Mouse (Mus musculus) kidney, postnatal 10 days (tissue): ENCODE data around the gene Vmn1r62.
"Not testable (repeated sequence)": the region's sequence is repeated elsewhere in the genome, so short reads cannot be mapped to it uniquely, and the experiment has no call there.

Experiments
- DNase-seq: peaks from one replicate; pipeline ENCODE4 v3.0.0; 2021; ENCODE audit warnings: mixed read lengths

Vmn1r62 gene

DNA sequence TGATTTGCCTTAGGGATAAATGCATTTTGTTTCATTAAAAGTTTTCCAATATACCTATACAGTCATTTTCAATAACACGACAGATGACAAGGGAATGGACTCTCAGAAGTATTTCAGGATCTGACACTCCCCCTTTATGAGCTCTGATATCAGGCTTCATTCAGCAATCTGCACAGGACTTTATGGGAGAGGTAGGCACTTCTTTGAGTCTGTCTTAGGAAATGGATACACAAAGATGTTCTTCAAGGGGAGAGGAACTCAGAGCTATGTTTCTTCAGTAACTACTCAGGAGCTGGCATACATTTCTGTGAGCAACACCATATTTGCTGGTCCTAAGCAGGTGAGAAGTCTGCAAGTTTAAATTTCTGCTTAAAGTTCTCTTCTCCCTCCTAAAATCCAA is at the start of gene Vmn1r62:
TSS of gene Vmn1r62 (plus strand) at position 301 of the 400 bp plus-strand sequence.
- DNase-seq, result not testable (repeated sequence)
